8 mouse cellular contexts compared by ENCODE assay signal in the genomic region with DNA sequence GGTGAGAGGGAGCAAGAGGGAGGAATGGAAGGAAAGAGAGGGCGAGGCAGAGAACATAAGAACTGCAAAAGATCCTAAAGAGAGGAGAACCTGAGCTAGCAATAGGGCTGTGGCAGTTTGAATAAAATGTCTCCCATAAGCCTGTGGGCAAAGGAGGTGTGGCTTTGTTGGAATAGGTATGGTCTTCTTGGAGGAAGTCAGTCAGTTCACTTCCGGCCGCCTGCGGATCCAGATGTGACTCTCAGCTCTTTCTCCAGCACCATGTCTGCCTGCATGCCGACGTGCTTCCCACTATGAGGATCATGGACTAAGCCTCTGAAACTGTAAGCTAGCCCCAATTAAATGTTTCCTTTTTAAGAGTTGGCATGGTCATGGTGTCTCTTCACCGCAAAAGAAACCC. TPM values are rescaled to one million over a fixed set of nuclear protein-coding genes. Genes with fewer than 3 reads are reported as not detected.
DNase-seq lines count a peak whose midpoint lies in the region; ATAC-seq lines count a peak whose summit lies in the region.

Gene Kat6b (plus strand): TSS at position 204 of the 400 bp plus-strand sequence.

- ATAC-seq in lung, embryonic 16.5 days (ENCODE audit: low read depth) = no peak
- no peak for ATAC-seq in forebrain, embryonic 11.5 days (replicated peaks; ENCODE audit: low FRiP score)
- ATAC-seq in hindbrain, embryonic 12.5 days (ENCODE audit: low FRiP score) = no peak
- ATAC-seq in midbrain, embryonic 15.5 days (replicated peaks) = no peak

- H3K4me1 ChIP-seq in lung, embryonic 16.5 days (replicated peaks; ENCODE audit: control insufficient read depth, insufficient read depth, low read length) = no peaks in the 10 kb centered on the region
- H3K4me1 ChIP-seq in forebrain, embryonic 11.5 days (replicated peaks; ENCODE audit: control insufficient read depth, insufficient read depth, low read length) = no peaks in the 10 kb centered on the region
- H3K4me1 ChIP-seq in hindbrain, embryonic 12.5 days = no peaks in the 10 kb centered on the region
- H3K4me1 ChIP-seq in midbrain, embryonic 15.5 days = no peaks in the 10 kb centered on the region

- 90% methylated on average over 7 of the region's 7 CpGs for whole genome bisulfite sequencing in lung, embryonic 16.5 days
- 94% methylated on average over 7 of the region's 7 CpGs for WGBS in forebrain, embryonic 11.5 days
- WGBS in hindbrain, embryonic 12.5 days = 93% methylated on average over 7 of the region's 7 CpGs
- 91% methylated on average over 7 of the region's 7 CpGs for WGBS in midbrain, embryonic 15.5 days

- no peaks in the 10 kb centered on the region for H3K9me3 ChIP-seq in lung, embryonic 16.5 days (ENCODE audit: control insufficient read depth, low read length)
- H3K9me3 ChIP-seq in forebrain, embryonic 11.5 days (ENCODE audit: control insufficient read depth, low read length) = no peaks in the 10 kb centered on the region
- H3K9me3 ChIP-seq in hindbrain, embryonic 12.5 days (replicated peaks) = no peaks in the 10 kb centered on the region
- H3K9me3 ChIP-seq in midbrain, embryonic 15.5 days = no peaks in the 10 kb centered on the region

- no peak within 1 kb of the TSS for H3K4me3 ChIP-seq in lung, embryonic 16.5 days (ENCODE audit: low read length)
- no peak within 1 kb of the TSS for H3K4me3 ChIP-seq in forebrain, embryonic 11.5 days (ENCODE audit: low read depth, low read length)
- no peak within 1 kb of the TSS for H3K4me3 ChIP-seq in hindbrain, embryonic 12.5 days
- no peak within 1 kb of the TSS for H3K4me3 ChIP-seq in midbrain, embryonic 15.5 days

- H3K4me2 ChIP-seq in lung, embryonic 16.5 days (ENCODE audit: low read depth, low read length) = no peak within 1 kb of the TSS
- H3K4me2 ChIP-seq in forebrain, embryonic 11.5 days (ENCODE audit: low read depth, low read length, severe bottlenecking) = no peak within 1 kb of the TSS
- no peak within 1 kb of the TSS for H3K4me2 ChIP-seq in hindbrain, embryonic 12.5 days (replicated peaks)
- H3K4me2 ChIP-seq in midbrain, embryonic 15.5 days = no peak within 1 kb of the TSS

- H3K27me3 ChIP-seq in lung, embryonic 16.5 days (ENCODE audit: control insufficient read depth, insufficient read depth, low read depth, low read length) = no peaks in the 10 kb centered on the region
- H3K27me3 ChIP-seq in forebrain, embryonic 11.5 days (ENCODE audit: control insufficient read depth, insufficient read depth, low read length) = no peaks in the 10 kb centered on the region
- H3K27me3 ChIP-seq in hindbrain, embryonic 12.5 days = no peaks in the 10 kb centered on the region
- no peaks in the 10 kb centered on the region for H3K27me3 ChIP-seq in midbrain, embryonic 15.5 days (replicated peaks)

- DNase-seq in lung, postnatal 10 days = no peak
- no peak for DNase-seq in forebrain, embryonic 11.5 days (ENCODE audit: low spot score)
- no peak for DNase-seq in cerebellum, postnatal 10 days
- DNase-seq in spleen, postnatal 10 days (ENCODE audit: low spot score in 2 of 2) = no peak
- DNase-seq in kidney, postnatal 14 days = no peak

- H3K27ac ChIP-seq in lung, embryonic 16.5 days (ENCODE audit: low read length) = no peak within 1 kb of the TSS
- H3K27ac ChIP-seq in forebrain, embryonic 11.5 days (ENCODE audit: low read depth, low read length) = no peak within 1 kb of the TSS
- H3K27ac ChIP-seq in hindbrain, embryonic 12.5 days = no peak within 1 kb of the TSS
- H3K27ac ChIP-seq in midbrain, embryonic 15.5 days = no peak within 1 kb of the TSS

- no peaks in the 10 kb centered on the region for H3K36me3 ChIP-seq in lung, embryonic 16.5 days (ENCODE audit: control insufficient read depth, insufficient read depth, low read length)
- no peaks in the 10 kb centered on the region for H3K36me3 ChIP-seq in forebrain, embryonic 11.5 days (ENCODE audit: control insufficient read depth, insufficient read depth, low read length)
- H3K36me3 ChIP-seq in hindbrain, embryonic 12.5 days = no peaks in the 10 kb centered on the region
- H3K36me3 ChIP-seq in midbrain, embryonic 15.5 days (replicated peaks) = no peaks in the 10 kb centered on the region

- H3K9ac ChIP-seq in lung, embryonic 16.5 days (ENCODE audit: low read length) = no peak within 1 kb of the TSS
- no peak within 1 kb of the TSS for H3K9ac ChIP-seq in forebrain, embryonic 11.5 days (ENCODE audit: low read length)
- H3K9ac ChIP-seq in hindbrain, embryonic 12.5 days = no peak within 1 kb of the TSS
- no peak within 1 kb of the TSS for H3K9ac ChIP-seq in midbrain, embryonic 15.5 days

RNA-seq across cellular contexts. Expression of gene Kat6b, which starts in this region (rescaled TPM):
- polyA plus RNA-seq in lung, embryonic 16.5 days (2015; fragmentation: Nextera tagmentation; extraction: Ambion mirVana) = 9.7 and 10.5 TPM in 2 replicates
- polyA plus RNA-seq in forebrain, embryonic 11.5 days (2014; fragmentation: Nextera tagmentation; extraction: Ambion mirVana) = 33.1 and 34.5 TPM in 2 replicates
- 27.1 and 27.5 TPM in 2 replicates for polyA plus RNA-seq in hindbrain, embryonic 12.5 days (2016; fragmentation: Nextera tagmentation; extraction: Ambion mirVana)
- polyA plus RNA-seq in midbrain, embryonic 15.5 days (2015; fragmentation: Nextera tagmentation; extraction: Ambion mirVana) = 22.9 and 23.7 TPM in 2 replicates
